Mouse (Mus musculus) small intestine, adult 2 months (tissue): ENCODE measurements around the gene Gm3417.

ENCODE experiments used
- CTCF ChIP-seq: fragments of 200-500 bp; IDR thresholded peaks from 2 replicates; pipeline ENCODE4 v1.5.1; 2012; ENCODE audit warnings: low read depth, mild to moderate bottlenecking, control low read depth, inconsistent platforms, low read length, moderate library complexity, mixed read lengths; ENCODE audit not compliant: insufficient replicate concordance, insufficient read length; ENCODE audit errors: extremely low read depth
- POLR2A ChIP-seq: fragments of 200-500 bp; IDR thresholded peaks from 2 replicates; pipeline ENCODE4 v1.6.1; 2012; ENCODE audit warnings: low read depth, mild to moderate bottlenecking, control low read depth, inconsistent platforms, low read length, moderate library complexity

DNA sequence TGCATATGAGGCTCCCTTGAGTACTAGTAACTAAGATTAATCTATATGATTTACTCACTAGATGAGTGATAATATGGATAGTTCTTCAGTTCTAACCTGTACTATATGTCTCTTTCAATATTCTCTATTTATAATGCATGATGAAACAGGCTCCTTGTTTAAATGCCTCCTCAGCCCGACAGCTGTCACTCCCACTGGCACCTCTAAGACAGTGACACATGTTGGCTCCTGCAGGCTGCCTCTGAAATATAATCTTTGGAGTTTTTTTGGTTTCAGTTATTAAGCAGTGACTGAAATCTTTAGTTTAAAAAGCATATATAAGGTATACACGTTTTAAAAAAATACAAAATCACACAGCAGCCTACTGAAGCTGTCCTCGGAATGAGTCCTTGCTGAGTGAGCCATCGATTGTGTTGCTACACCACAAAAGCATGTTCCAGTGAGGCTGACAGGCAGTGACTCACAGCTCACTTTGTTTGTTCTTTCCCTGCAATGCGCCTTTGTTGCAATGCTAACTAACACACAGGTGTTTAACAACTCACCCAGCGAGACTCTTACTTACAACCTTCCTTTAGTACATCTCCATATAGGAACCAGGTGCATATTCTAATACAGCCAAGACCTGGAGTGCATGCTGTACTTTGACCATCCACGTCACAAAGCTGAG lies 29.3 kb downstream of the Gm3417 start:
- TF ChIP-seq CTCF (no peak), POLR2A (no peak)
